ENCODE assay signal across 11 mouse cellular contexts in the genomic region with DNA sequence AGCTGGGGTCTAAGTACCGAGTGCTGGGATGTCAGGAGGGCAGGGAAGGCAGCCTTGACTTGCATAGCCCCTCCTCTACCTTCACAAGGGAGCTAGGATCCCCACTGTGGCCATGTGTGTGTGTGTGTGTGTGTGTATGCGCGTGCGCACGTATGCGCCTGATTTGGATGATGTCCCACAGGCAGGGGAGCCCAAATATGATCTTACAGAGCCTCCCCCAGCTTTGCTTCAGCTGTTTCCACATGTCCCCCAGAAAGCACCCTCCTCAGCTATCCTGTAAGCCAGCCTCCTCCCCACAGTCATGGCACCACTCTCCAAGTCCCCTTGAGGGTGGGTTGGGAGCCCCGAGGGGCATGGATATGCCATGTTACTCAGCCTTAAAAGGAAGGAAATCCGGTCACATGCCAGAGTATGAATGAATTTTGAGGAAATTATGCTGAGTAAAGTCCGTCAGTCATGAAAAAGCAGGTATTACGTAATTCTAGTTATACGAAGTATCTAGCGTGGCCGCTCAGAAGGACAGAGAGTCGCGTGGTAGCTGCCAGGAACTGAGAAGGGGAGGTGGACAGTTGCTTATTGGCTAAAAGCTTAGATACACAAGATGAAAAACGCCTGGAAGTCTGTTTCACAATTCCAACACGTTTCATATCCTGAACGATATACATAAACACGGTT. TPM values are rescaled to one million over a fixed set of nuclear protein-coding genes. Genes with fewer than 3 reads are reported as not detected.
DNase-seq lines count a peak whose midpoint lies in the region; ATAC-seq lines count a peak whose summit lies in the region.
"Had no signal": no experiment of that assay in that cellular context is flagged by ENCODE, and none has a peak within 500 bp of the region (broad histone marks: within the 10 kb centered on the region; RNA-seq: fewer than 3 reads in every experiment).

No protein-coding gene starts in this region.

- no peaks in the 10 kb centered on the region for H3K27me3 ChIP-seq in liver, embryonic 12.5 days (replicated peaks)
- no peaks in the 10 kb centered on the region for H3K27me3 ChIP-seq in liver, embryonic 11.5 days (replicated peaks; ENCODE audit: control insufficient read depth, insufficient read depth, low read length)
- H3K27me3 ChIP-seq in heart, embryonic 14.5 days (ENCODE audit: control insufficient read depth, insufficient read depth, low read length) = no peaks in the 10 kb centered on the region
- no peaks in the 10 kb centered on the region for H3K27me3 ChIP-seq in liver, embryonic 16.5 days (ENCODE audit: control insufficient read depth, insufficient read depth, low read depth, low read length)
- H3K27me3 ChIP-seq in stomach, embryonic 14.5 days (ENCODE audit: control insufficient read depth, insufficient read depth, low read length) = no peaks in the 10 kb centered on the region

- no peak overlapping the region for H3K4me3 ChIP-seq in liver, embryonic 12.5 days
- no peak overlapping the region for H3K4me3 ChIP-seq in liver, embryonic 11.5 days (ENCODE audit: low read depth, low read length)
- no peak overlapping the region for H3K4me3 ChIP-seq in heart, embryonic 14.5 days (ENCODE audit: control insufficient read depth in 1 of 2, insufficient read depth in 1 of 2, low read depth in 1 of 2, low read length in 2 of 2)
- H3K4me3 ChIP-seq in liver, embryonic 16.5 days (ENCODE audit: low read depth, low read length) = no peak overlapping the region
- no peak overlapping the region for H3K4me3 ChIP-seq in stomach, embryonic 14.5 days (ENCODE audit: low read depth, low read length)
- H3K4me3 ChIP-seq: midbrain, embryonic 10.5 days had no signal

- no peaks in the 10 kb centered on the region for H3K9me3 ChIP-seq in liver, embryonic 12.5 days (replicated peaks)
- H3K9me3 ChIP-seq in liver, embryonic 11.5 days (ENCODE audit: control insufficient read depth, low read length) = no peaks in the 10 kb centered on the region
- H3K9me3 ChIP-seq in heart, embryonic 14.5 days (ENCODE audit: control insufficient read depth, low read length) = no peaks in the 10 kb centered on the region
- no peaks in the 10 kb centered on the region for H3K9me3 ChIP-seq in liver, embryonic 16.5 days (replicated peaks; ENCODE audit: control insufficient read depth, low read length)
- no peaks in the 10 kb centered on the region for H3K9me3 ChIP-seq in stomach, embryonic 14.5 days (ENCODE audit: control insufficient read depth, low read depth, low read length)
- H3K9me3 ChIP-seq: G1E; midbrain, embryonic 10.5 days had no signal

- H3K9ac ChIP-seq in liver, embryonic 12.5 days = no peak overlapping the region
- no peak overlapping the region for H3K9ac ChIP-seq in liver, embryonic 11.5 days (ENCODE audit: low read depth, low read length)
- no peak overlapping the region for H3K9ac ChIP-seq in heart, embryonic 14.5 days (ENCODE audit: low read length)
- H3K9ac ChIP-seq in liver, embryonic 16.5 days (ENCODE audit: low read depth, low read length) = no peak overlapping the region
- no peak overlapping the region for H3K9ac ChIP-seq in stomach, embryonic 14.5 days (replicated peaks; ENCODE audit: low read depth, low read length)

- DNase-seq in liver, embryonic 11.5 days (ENCODE audit: low spot score) = no peak
- DNase-seq in right cerebral cortex, adult 2 months (ENCODE audit: low spot score in 2 of 2) = no peak
- DNase-seq in spleen, adult 12 weeks (ENCODE audit: low spot score) = no peak
- DNase-seq in spleen, postnatal 14 days (ENCODE audit: low spot score in 2 of 2) = no peak
- DNase-seq: cerebellum, adult 11-12 months had no signal

- peaks cover 39% of the 10 kb centered on the region for H3K4me1 ChIP-seq in liver, embryonic 12.5 days
- H3K4me1 ChIP-seq in liver, embryonic 11.5 days (replicated peaks; ENCODE audit: control insufficient read depth, insufficient read depth, low read length) = peaks cover 20% of the 10 kb centered on the region
- H3K4me1 ChIP-seq in heart, embryonic 14.5 days (ENCODE audit: control insufficient read depth in 2 of 2, insufficient read depth in 2 of 2, low read length in 2 of 2) = peaks cover 21 to 36% of the 10 kb centered on the region in 2 experiments; a peak in 3 of 4 replicates
- peaks cover 20% of the 10 kb centered on the region for H3K4me1 ChIP-seq in liver, embryonic 16.5 days (ENCODE audit: control insufficient read depth, low read depth, low read length)
- H3K4me1 ChIP-seq in stomach, embryonic 14.5 days (ENCODE audit: control insufficient read depth, insufficient read depth, low read length) = peaks cover 5% of the 10 kb centered on the region; the same call in 1 of the 2 replicates
- H3K4me1 ChIP-seq: midbrain, embryonic 10.5 days had no signal

- 0 out of 2 replicates have a peak overlapping the region, but pooled peaks have one; percentile 33 for H3K27ac ChIP-seq in liver, embryonic 12.5 days
- no peak overlapping the region for H3K27ac ChIP-seq in liver, embryonic 11.5 days (ENCODE audit: low read depth, low read length)
- peak overlapping the region; percentile 46 to 83 for H3K27ac ChIP-seq in heart, embryonic 14.5 days (replicated peaks in 1 of 2; ENCODE audit: control insufficient read depth in 1 of 2, insufficient read depth in 1 of 2, low read depth in 2 of 2, low read length in 2 of 2)
- H3K27ac ChIP-seq in liver, embryonic 16.5 days (ENCODE audit: low read length) = 0 out of 2 replicates have a peak overlapping the region, but pooled peaks have one; percentile 0
- H3K27ac ChIP-seq in stomach, embryonic 14.5 days (ENCODE audit: low read length) = peak overlapping the region; percentile 7; the same call in 1 of the 2 replicates
- H3K27ac ChIP-seq: midbrain, embryonic 10.5 days had no signal

- peaks cover 90% of the 10 kb centered on the region for H3K36me3 ChIP-seq in liver, embryonic 12.5 days
- H3K36me3 ChIP-seq in liver, embryonic 11.5 days (ENCODE audit: control insufficient read depth, insufficient read depth, low read length) = peaks cover 44% of the 10 kb centered on the region
- H3K36me3 ChIP-seq in heart, embryonic 14.5 days (ENCODE audit: control insufficient read depth, insufficient read depth, low read length) = peaks cover 84% of the 10 kb centered on the region
- peaks cover 9% of the 10 kb centered on the region for H3K36me3 ChIP-seq in liver, embryonic 16.5 days (ENCODE audit: control insufficient read depth, insufficient read depth)
- peaks cover 45% of the 10 kb centered on the region for H3K36me3 ChIP-seq in stomach, embryonic 14.5 days (ENCODE audit: control insufficient read depth, insufficient read depth, low read length)

- WGBS in liver, embryonic 12.5 days (ENCODE audit: insufficient replicate concordance) = 69% methylated on average over 19 of the region's 19 CpGs
- WGBS in liver, embryonic 11.5 days = 80% methylated on average over 19 of the region's 19 CpGs
- WGBS in heart, embryonic 14.5 days = 78% methylated on average over 19 of the region's 19 CpGs
- 65% methylated on average over 19 of the region's 19 CpGs for WGBS in liver, embryonic 16.5 days (ENCODE audit: insufficient replicate concordance)
- WGBS in stomach, embryonic 14.5 days = 82% methylated on average over 19 of the region's 19 CpGs

- ATAC-seq in liver, embryonic 12.5 days = no peak
- ATAC-seq in liver, embryonic 11.5 days (replicated peaks; ENCODE audit: low FRiP score) = no peak
- ATAC-seq in heart, embryonic 14.5 days (ENCODE audit: insufficient number of reproducible peaks, insufficient read depth, low FRiP score, low read depth) = 0 out of 2 replicates have a peak, but pooled peaks have one; percentile 5
- no peak for ATAC-seq in liver, embryonic 16.5 days (ENCODE audit: low read depth)
- ATAC-seq in stomach, embryonic 14.5 days (ENCODE audit: insufficient number of reproducible peaks, insufficient read depth, low FRiP score, low read depth) = no peak

- no peak overlapping the region for H3K4me2 ChIP-seq in liver, embryonic 12.5 days
- no peak overlapping the region for H3K4me2 ChIP-seq in liver, embryonic 11.5 days
- peak overlapping the region; percentile 23; the same call in 1 of the 2 replicates for H3K4me2 ChIP-seq in heart, embryonic 14.5 days (ENCODE audit: low read length)
- no peak overlapping the region for H3K4me2 ChIP-seq in liver, embryonic 16.5 days (ENCODE audit: low read depth, low read length)
- no peak overlapping the region for H3K4me2 ChIP-seq in stomach, embryonic 14.5 days (replicated peaks; ENCODE audit: low read depth, low read length)

RNA-seq across cellular contexts. Expression of a gene that starts 7.4 kb away (rescaled TPM):
- not detected in 2 replicates for polyA plus RNA-seq in liver, embryonic 12.5 days (2016; fragmentation: Nextera tagmentation; extraction: Ambion mirVana)
- polyA plus RNA-seq in liver, embryonic 11.5 days (2014; fragmentation: Nextera tagmentation; extraction: Ambion mirVana) = not detected in 2 replicates
- not detected in 2 replicates for polyA plus RNA-seq in heart, embryonic 14.5 days (2014; fragmentation: Nextera tagmentation; extraction: Ambion mirVana)
- polyA plus RNA-seq in liver, embryonic 16.5 days (2015; fragmentation: Nextera tagmentation; extraction: Ambion mirVana) = not detected in 2 replicates
- not detected in 2 replicates for polyA plus RNA-seq in stomach, embryonic 14.5 days (2014; fragmentation: Nextera tagmentation; extraction: Ambion mirVana)
- polyA plus RNA-seq: G1E; midbrain, embryonic 10.5 days had no signal

RNA-seq across cellular contexts. Expression of a gene that starts 20.8 kb away (rescaled TPM):
- polyA plus RNA-seq in liver, embryonic 12.5 days (2016; fragmentation: Nextera tagmentation; extraction: Ambion mirVana) = 42.0 and 43.7 TPM in 2 replicates
- 61.9 and 63.6 TPM in 2 replicates for polyA plus RNA-seq in liver, embryonic 11.5 days (2014; fragmentation: Nextera tagmentation; extraction: Ambion mirVana)
- polyA plus RNA-seq in heart, embryonic 14.5 days (2014; fragmentation: Nextera tagmentation; extraction: Ambion mirVana) = 28.5 and 31.0 TPM in 2 replicates
- 22.8 and 23.8 TPM in 2 replicates for polyA plus RNA-seq in liver, embryonic 16.5 days (2015; fragmentation: Nextera tagmentation; extraction: Ambion mirVana)
- polyA plus RNA-seq in stomach, embryonic 14.5 days (2014; fragmentation: Nextera tagmentation; extraction: Ambion mirVana) = 39.9 and 41.0 TPM in 2 replicates

RNA-seq across cellular contexts. Expression of a gene that starts 26.1 kb away (rescaled TPM):
- polyA plus RNA-seq in liver, embryonic 12.5 days (2016; fragmentation: Nextera tagmentation; extraction: Ambion mirVana) = 201 and 202 TPM in 2 replicates
- 201 and 207 TPM in 2 replicates for polyA plus RNA-seq in liver, embryonic 11.5 days (2014; fragmentation: Nextera tagmentation; extraction: Ambion mirVana)
- polyA plus RNA-seq in heart, embryonic 14.5 days (2014; fragmentation: Nextera tagmentation; extraction: Ambion mirVana) = 95.3 and 120 TPM in 2 replicates
- polyA plus RNA-seq in liver, embryonic 16.5 days (2015; fragmentation: Nextera tagmentation; extraction: Ambion mirVana) = 86.4 and 86.5 TPM in 2 replicates
- 126 TPM in 2 replicates for polyA plus RNA-seq in stomach, embryonic 14.5 days (2014; fragmentation: Nextera tagmentation; extraction: Ambion mirVana)

RNA-seq across cellular contexts. Expression of a gene that starts 32.0 kb away (rescaled TPM):
- 13.0 and 13.3 TPM in 2 replicates for polyA plus RNA-seq in liver, embryonic 12.5 days (2016; fragmentation: Nextera tagmentation; extraction: Ambion mirVana)
- polyA plus RNA-seq in liver, embryonic 11.5 days (2014; fragmentation: Nextera tagmentation; extraction: Ambion mirVana) = 26.6 and 31.6 TPM in 2 replicates
- polyA plus RNA-seq in heart, embryonic 14.5 days (2014; fragmentation: Nextera tagmentation; extraction: Ambion mirVana) = 45.3 and 55.6 TPM in 2 replicates
- polyA plus RNA-seq in liver, embryonic 16.5 days (2015; fragmentation: Nextera tagmentation; extraction: Ambion mirVana) = 6.5 and 7.7 TPM in 2 replicates
- polyA plus RNA-seq in stomach, embryonic 14.5 days (2014; fragmentation: Nextera tagmentation; extraction: Ambion mirVana) = 61.4 and 62.9 TPM in 2 replicates

RNA-seq across cellular contexts. Expression of a gene that starts 44.3 kb away (rescaled TPM):
- not detected in 2 replicates for polyA plus RNA-seq in liver, embryonic 12.5 days (2016; fragmentation: Nextera tagmentation; extraction: Ambion mirVana)
- polyA plus RNA-seq in liver, embryonic 11.5 days (2014; fragmentation: Nextera tagmentation; extraction: Ambion mirVana) = not detected in 2 replicates
- polyA plus RNA-seq in heart, embryonic 14.5 days (2014; fragmentation: Nextera tagmentation; extraction: Ambion mirVana) = not detected in 2 replicates
- 0.04 TPM in 1 of 2 replicates, not detected in the other for polyA plus RNA-seq in liver, embryonic 16.5 days (2015; fragmentation: Nextera tagmentation; extraction: Ambion mirVana)
- 0.12 TPM in 1 of 2 replicates, not detected in the other for polyA plus RNA-seq in stomach, embryonic 14.5 days (2014; fragmentation: Nextera tagmentation; extraction: Ambion mirVana)
- polyA plus RNA-seq: midbrain, embryonic 10.5 days had no signal
